Mouse (Mus musculus) CH12.LX (cell line): ENCODE data around the gene Rhbdf2.

Experiments
- CTCF ChIP-seq, 2 experiments: IDR thresholded peaks in 1 of 2; conservative IDR thresholded peaks in 1 of 2; 2 replicates each; pipeline ENCODE4 v1.5.1; 2011 to 2012; ENCODE audit warnings: low read depth in 2 of 2, low read length in 2 of 2, improper control_type of control experiment in 1 of 2, inconsistent platforms in 1 of 2, mild to moderate bottlenecking in 1 of 2, moderate library complexity in 1 of 2
- E2F4 ChIP-seq: IDR thresholded peaks from 2 replicates; pipeline ENCODE4 v1.6.1; 2011; ENCODE audit warnings: low read depth, low read length, improper control_type of control experiment; ENCODE audit not compliant: insufficient replicate concordance
- HCFC1 ChIP-seq: IDR thresholded peaks from 2 replicates; pipeline ENCODE4 v1.6.1; 2012; ENCODE audit warnings: low read depth, mild to moderate bottlenecking, inconsistent platforms, low read length, improper control_type of control experiment
- MAFK ChIP-seq: IDR thresholded peaks from 2 replicates; pipeline ENCODE4 v1.6.1; 2011; ENCODE audit warnings: low read length, improper control_type of control experiment; ENCODE audit not compliant: insufficient replicate concordance
- POLR2A ChIP-seq: IDR thresholded peaks from 2 replicates; pipeline ENCODE4 v1.6.1; 2011; ENCODE audit warnings: low read depth, mild to moderate bottlenecking, improper control_type of control experiment, low read length
- TBP ChIP-seq: conservative IDR thresholded peaks from 2 replicates; pipeline ENCODE4 v1.6.1; 2011; ENCODE audit warnings: low read depth, low read length, improper control_type of control experiment
- USF2 ChIP-seq: conservative IDR thresholded peaks from 2 replicates; pipeline ENCODE4 v1.6.1; 2011; ENCODE audit warnings: low read depth, low read length, improper control_type of control experiment

- TF ChIP-seq CTCF (conservative IDR thresholded peaks at IDR 0.05 in 1 of 2, IDR thresholded peaks at IDR 0.05 in 1 of 2; ENCODE audit: low read depth in 2 of 2, low read length in 2 of 2) (no peak), HCFC1 (no peak), POLR2A (peak; percentile 48), MAFK (no peak), USF2 (no peak), TBP (no peak), E2F4 (no peak)
Observed at GRCm38 (mm10) chr11:116676175-116676976, 49.6 kb upstream of the Rhbdf2 start.
